Mouse (Mus musculus): ENCODE data around the gene Uba6. TPM values are rescaled to one million over a fixed set of nuclear protein-coding genes. Genes with fewer than 3 reads are reported as not detected.

The Uba6 gene
- polyA plus RNA-seq, 1 experiment from 2014 or later = 12.3 TPM

- Histone ChIP-seq H3K27ac (ENCODE audit: poor library complexity, severe bottlenecking) (no peak overlapping the region), H3K4me3 (no peak overlapping the region), H3K9me3 (replicated peaks) (no peaks in the 10 kb centered on the region), H3K9ac (no peak overlapping the region), H3K36me3 (peaks cover 14% of the 10 kb centered on the region), H3K4me2 (no peak overlapping the region), H3K27me3 (replicated peaks) (no peaks in the 10 kb centered on the region), H3K4me1 (replicated peaks) (0 out of 2 replicates have a peak, but pooled peaks cover 2% of the 10 kb centered on the region)
- 27% methylated on average over 1 of the region's 1 CpGs for WGBS
- no peak for ATAC-seq (ENCODE audit: insufficient number of reproducible peaks, low FRiP score)
These were observed 58.6 kb downstream of the Uba6 start for GRCm38 (mm10) chr5:86113997-86114396.

DNA sequence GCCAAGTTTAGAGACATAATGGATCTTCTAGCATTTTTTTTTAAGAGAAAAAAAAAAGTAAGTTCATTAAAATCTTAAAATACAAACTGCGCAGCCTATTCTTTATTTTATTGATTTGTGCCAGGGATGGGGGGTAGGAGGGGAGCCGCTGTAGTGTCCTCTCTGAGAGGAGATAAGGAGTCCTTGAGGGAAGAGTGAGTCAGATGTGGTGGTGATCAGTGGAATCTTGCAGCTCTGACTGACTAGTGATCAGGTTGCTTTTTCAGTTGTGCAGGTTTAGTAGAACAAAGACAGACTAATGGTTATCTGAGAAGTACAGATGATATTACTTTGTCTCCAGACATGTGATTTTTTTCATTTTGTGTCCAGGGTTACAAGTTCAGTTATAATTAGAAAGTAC is 59.6 kb downstream of the Uba6 start:
- Histone ChIP-seq H3K36me3 (peaks cover 9% of the 10 kb centered on the region), H3K27ac (ENCODE audit: poor library complexity, severe bottlenecking) (no peak overlapping the region), H3K9ac (no peak overlapping the region), H3K4me3 (no peak overlapping the region), H3K4me1 (replicated peaks) (0 out of 2 replicates have a peak, but pooled peaks cover 2% of the 10 kb centered on the region), H3K9me3 (replicated peaks) (no peaks in the 10 kb centered on the region), H3K4me2 (no peak overlapping the region), H3K27me3 (replicated peaks) (no peaks in the 10 kb centered on the region)
- WGBS = 51% methylated on average over 2 of the region's 2 CpGs
- no peak for ATAC-seq (ENCODE audit: insufficient number of reproducible peaks, low FRiP score)

DNA sequence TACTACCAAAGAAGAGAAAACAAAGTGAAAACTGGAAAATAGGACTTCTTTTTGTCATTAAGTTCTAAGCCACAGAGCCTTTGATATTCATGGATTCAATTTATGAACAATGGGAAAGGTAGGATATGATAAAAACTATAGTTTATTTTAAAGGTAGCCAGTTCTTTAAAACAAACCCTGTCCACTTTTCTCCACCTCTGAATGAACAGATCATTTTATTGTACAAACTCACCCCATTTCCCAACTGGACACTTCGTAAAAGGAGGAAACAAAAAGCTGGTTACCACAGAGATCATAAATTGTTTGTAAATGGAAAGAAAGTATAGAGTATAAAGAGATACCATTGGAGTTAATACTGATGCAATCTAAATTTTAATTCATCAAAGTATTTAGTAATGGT is 61.5 kb downstream of the Uba6 start:
- no peak overlapping the region for H3K4me2 ChIP-seq
- 0 out of 2 replicates have a peak, but pooled peaks cover 2% of the 10 kb centered on the region for H3K9me3 ChIP-seq (replicated peaks)
- no peak overlapping the region for H3K27ac ChIP-seq (ENCODE audit: poor library complexity, severe bottlenecking)
- H3K4me3 ChIP-seq = no peak overlapping the region
- H3K9ac ChIP-seq = no peak overlapping the region
- WGBS = 87% methylated on average over 1 of the region's 1 CpGs
- H3K27me3 ChIP-seq (replicated peaks) = no peaks in the 10 kb centered on the region
- 0 out of 2 replicates have a peak, but pooled peaks cover 2% of the 10 kb centered on the region for H3K4me1 ChIP-seq (replicated peaks)
- H3K36me3 ChIP-seq = peaks cover 12% of the 10 kb centered on the region
- no peak for ATAC-seq (ENCODE audit: insufficient number of reproducible peaks, low FRiP score)

GRCm38 (mm10) chr5:86106610-86107009 is 66.0 kb downstream of the Uba6 start:
- no peaks in the 10 kb centered on the region for H3K27me3 ChIP-seq (replicated peaks)
- no peak overlapping the region for H3K4me2 ChIP-seq
- no peak overlapping the region for H3K4me3 ChIP-seq
- H3K4me1 ChIP-seq (replicated peaks) = no peaks in the 10 kb centered on the region
- H3K36me3 ChIP-seq = peaks cover 9% of the 10 kb centered on the region
- H3K27ac ChIP-seq (ENCODE audit: poor library complexity, severe bottlenecking) = no peak overlapping the region
- no peak for ATAC-seq (ENCODE audit: insufficient number of reproducible peaks, low FRiP score)
- H3K9ac ChIP-seq = no peak overlapping the region
- 0 out of 2 replicates have a peak, but pooled peaks cover 2% of the 10 kb centered on the region for H3K9me3 ChIP-seq (replicated peaks)
- 68% methylated on average over 2 of the region's 2 CpGs for WGBS

- 0 out of 2 replicates have a peak, but pooled peaks cover 2% of the 10 kb centered on the region for H3K9me3 ChIP-seq (replicated peaks)
- no peak overlapping the region for H3K27ac ChIP-seq (ENCODE audit: poor library complexity, severe bottlenecking)
- no peaks in the 10 kb centered on the region for H3K27me3 ChIP-seq (replicated peaks)
- ATAC-seq (ENCODE audit: insufficient number of reproducible peaks, low FRiP score) = no peak
- peaks cover 3% of the 10 kb centered on the region for H3K36me3 ChIP-seq
- 0 out of 2 replicates have a peak, but pooled peaks cover 4% of the 10 kb centered on the region for H3K4me1 ChIP-seq (replicated peaks)
- no peak overlapping the region for H3K4me3 ChIP-seq
- H3K4me2 ChIP-seq = no peak overlapping the region
- no peak overlapping the region for H3K9ac ChIP-seq
- WGBS = 96% methylated on average over 2 of the region's 2 CpGs
These were observed 70.4 kb downstream of the Uba6 start for GRCm38 (mm10) chr5:86102176-86102575.

DNA sequence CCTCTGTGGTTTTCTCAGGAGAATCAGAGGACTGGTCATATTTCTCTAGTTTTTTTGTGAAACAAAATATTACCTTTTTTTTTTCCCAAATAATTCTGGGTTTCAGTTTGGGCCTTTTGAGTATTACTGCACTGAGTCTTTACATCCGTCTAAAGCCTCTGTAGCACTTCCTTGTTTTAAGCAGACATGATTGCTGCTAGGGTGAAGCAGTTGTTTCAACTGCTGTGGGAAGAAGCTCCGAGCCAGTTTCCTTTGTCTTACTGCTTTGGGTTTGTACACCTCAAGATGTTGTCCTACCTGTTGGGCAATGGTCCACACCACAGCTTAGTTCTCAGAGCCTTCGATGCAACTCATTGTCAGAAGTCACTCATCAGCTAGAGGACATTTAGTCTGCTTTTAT is 72.0 kb downstream of the Uba6 start:
- H3K36me3 ChIP-seq = no peaks in the 10 kb centered on the region
- H3K9me3 ChIP-seq (replicated peaks) = no peaks in the 10 kb centered on the region
- H3K27ac ChIP-seq (ENCODE audit: poor library complexity, severe bottlenecking) = no peak overlapping the region
- no peaks in the 10 kb centered on the region for H3K27me3 ChIP-seq (replicated peaks)
- no peak overlapping the region for H3K4me3 ChIP-seq
- H3K4me2 ChIP-seq = no peak overlapping the region
- 0 out of 2 replicates have a peak, but pooled peaks cover 4% of the 10 kb centered on the region for H3K4me1 ChIP-seq (replicated peaks)
- ATAC-seq (ENCODE audit: insufficient number of reproducible peaks, low FRiP score) = no peak
- WGBS = 75% methylated on average over 3 of the region's 3 CpGs
- H3K9ac ChIP-seq = no peak overlapping the region

GRCm38 (mm10) chr5:86098988-86099387 is 73.6 kb downstream of the Uba6 start:
- no peak overlapping the region for H3K9ac ChIP-seq
- 0 out of 2 replicates have a peak, but pooled peaks cover 4% of the 10 kb centered on the region for H3K4me1 ChIP-seq (replicated peaks)
- H3K27ac ChIP-seq (ENCODE audit: poor library complexity, severe bottlenecking) = no peak overlapping the region
- H3K4me2 ChIP-seq = no peak overlapping the region
- no peak overlapping the region for H3K4me3 ChIP-seq
- ATAC-seq (ENCODE audit: insufficient number of reproducible peaks, low FRiP score) = no peak
- WGBS = 68% methylated on average over 3 of the region's 3 CpGs
- H3K9me3 ChIP-seq (replicated peaks) = no peaks in the 10 kb centered on the region
- H3K27me3 ChIP-seq (replicated peaks) = no peaks in the 10 kb centered on the region
- no peaks in the 10 kb centered on the region for H3K36me3 ChIP-seq

DNA sequence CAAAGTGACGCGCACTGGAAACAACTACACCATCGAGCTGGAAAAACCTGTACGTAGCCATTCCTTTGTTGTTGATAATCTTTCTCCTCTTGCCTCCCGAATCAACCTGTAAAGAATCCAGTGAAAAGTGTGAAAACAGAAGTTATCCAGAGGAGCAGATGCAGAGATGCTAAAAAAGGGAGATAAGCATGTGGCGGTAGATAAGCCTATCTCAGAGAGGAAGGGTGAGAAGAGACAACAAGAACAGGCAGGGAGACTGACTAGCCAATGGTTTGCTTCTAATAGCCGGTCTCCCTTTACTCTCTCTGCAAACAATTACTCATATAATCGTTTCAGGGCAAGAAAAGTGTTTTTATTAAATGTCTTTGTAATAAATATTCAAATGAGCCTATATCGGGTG is 77.8 kb downstream of the Uba6 start:
- no peak overlapping the region for H3K4me2 ChIP-seq
- no peaks in the 10 kb centered on the region for H3K27me3 ChIP-seq (replicated peaks)
- 0 out of 2 replicates have a peak, but pooled peaks cover 4% of the 10 kb centered on the region for H3K4me1 ChIP-seq (replicated peaks)
- no peak overlapping the region for H3K4me3 ChIP-seq
- no peak for ATAC-seq (ENCODE audit: insufficient number of reproducible peaks, low FRiP score)
- H3K9me3 ChIP-seq (replicated peaks) = no peaks in the 10 kb centered on the region
- H3K36me3 ChIP-seq = no peaks in the 10 kb centered on the region
- no peak overlapping the region for H3K27ac ChIP-seq (ENCODE audit: poor library complexity, severe bottlenecking)
- 33% methylated on average over 9 of the region's 9 CpGs for WGBS
- H3K9ac ChIP-seq = no peak overlapping the region

DNA sequence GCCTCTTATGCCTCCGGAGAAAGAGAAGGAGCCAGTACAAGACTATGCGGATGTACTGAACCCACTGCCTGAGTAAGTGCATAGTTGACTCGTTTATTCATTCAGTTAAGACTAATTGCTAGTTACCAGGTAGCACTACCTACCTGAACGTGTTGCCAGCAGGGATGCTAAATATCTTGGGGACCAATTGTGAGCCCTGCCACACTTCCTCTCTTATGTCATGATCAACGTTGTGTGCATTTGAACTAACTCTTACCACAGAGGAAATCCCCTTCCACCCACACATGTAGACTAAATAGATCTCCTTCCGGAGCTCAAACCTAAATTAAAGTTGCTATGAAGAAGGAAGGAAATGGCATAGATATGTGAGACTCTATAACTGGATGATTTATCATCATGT is 85.9 kb downstream of the Uba6 start:
- H3K4me3 ChIP-seq = no peak overlapping the region
- ATAC-seq (ENCODE audit: insufficient number of reproducible peaks, low FRiP score) = no peak
- H3K27ac ChIP-seq (ENCODE audit: poor library complexity, severe bottlenecking) = no peak overlapping the region
- no peak overlapping the region for H3K4me2 ChIP-seq
- no peaks in the 10 kb centered on the region for H3K9me3 ChIP-seq (replicated peaks)
- 75% methylated on average over 6 of the region's 6 CpGs for WGBS
- no peaks in the 10 kb centered on the region for H3K4me1 ChIP-seq (replicated peaks)
- H3K9ac ChIP-seq = no peak overlapping the region
- no peaks in the 10 kb centered on the region for H3K36me3 ChIP-seq
- H3K27me3 ChIP-seq (replicated peaks) = no peaks in the 10 kb centered on the region

DNA sequence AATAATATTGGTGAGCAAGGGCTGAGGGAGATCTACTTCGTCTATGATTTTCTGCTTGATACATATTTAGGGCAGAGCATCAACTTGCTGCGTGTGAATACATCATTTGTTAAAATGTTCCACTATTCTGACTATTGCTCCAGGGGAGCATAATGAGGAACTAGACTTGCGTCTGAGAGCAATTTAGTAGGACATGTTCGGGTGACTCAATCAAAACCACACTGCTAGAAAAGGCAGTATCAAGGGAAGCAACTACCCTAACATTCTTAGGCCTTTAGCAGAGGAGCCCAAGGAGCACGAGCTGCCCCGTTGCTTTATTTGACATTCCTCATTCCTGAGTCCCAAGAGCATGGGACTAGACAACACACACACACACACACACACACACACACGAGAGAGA is 87.6 kb downstream of the Uba6 start:
- no peak overlapping the region for H3K4me3 ChIP-seq
- 70% methylated on average over 7 of the region's 7 CpGs for WGBS
- H3K4me2 ChIP-seq = no peak overlapping the region
- no peak for ATAC-seq (ENCODE audit: insufficient number of reproducible peaks, low FRiP score)
- H3K9ac ChIP-seq = no peak overlapping the region
- no peak overlapping the region for H3K27ac ChIP-seq (ENCODE audit: poor library complexity, severe bottlenecking)
- no peaks in the 10 kb centered on the region for H3K9me3 ChIP-seq (replicated peaks)
- H3K36me3 ChIP-seq = no peaks in the 10 kb centered on the region
- no peaks in the 10 kb centered on the region for H3K27me3 ChIP-seq (replicated peaks)
- H3K4me1 ChIP-seq (replicated peaks) = no peaks in the 10 kb centered on the region

GRCm38 (mm10) chr5:86083987-86084386 is 88.6 kb downstream of the Uba6 start:
- 84% methylated on average over 6 of the region's 6 CpGs for WGBS
- ATAC-seq (ENCODE audit: insufficient number of reproducible peaks, low FRiP score) = no peak
- no peak overlapping the region for H3K9ac ChIP-seq

GRCm38 (mm10) chr5:86078720-86079334 is 93.8 kb downstream of the Uba6 start:
- no peak overlapping the region for H3K27ac ChIP-seq (ENCODE audit: poor library complexity, severe bottlenecking)
- no peaks in the 10 kb centered on the region for H3K27me3 ChIP-seq (replicated peaks)
- H3K4me3 ChIP-seq = no peak overlapping the region

More at GRCm38 (mm10) chr5:86083987-86084386, 88.6 kb downstream of the Uba6 start:
- Histone ChIP-seq H3K9me3 (replicated peaks) (no peaks in the 10 kb centered on the region), H3K4me3 (no peak overlapping the region), H3K27ac (ENCODE audit: poor library complexity, severe bottlenecking) (no peak overlapping the region), H3K4me1 (replicated peaks) (no peaks in the 10 kb centered on the region), H3K4me2 (no peak overlapping the region), H3K27me3 (replicated peaks) (no peaks in the 10 kb centered on the region), H3K36me3 (no peaks in the 10 kb centered on the region)

More at GRCm38 (mm10) chr5:86078720-86079334, 93.8 kb downstream of the Uba6 start:
- Histone ChIP-seq H3K36me3 (no peaks in the 10 kb centered on the region), H3K4me1 (replicated peaks) (no peaks in the 10 kb centered on the region), H3K9me3 (replicated peaks) (no peaks in the 10 kb centered on the region), H3K4me2 (no peak overlapping the region), H3K9ac (no peak overlapping the region)
- WGBS = 75% methylated on average over 3 of the region's 3 CpGs
- no peak for ATAC-seq (ENCODE audit: insufficient number of reproducible peaks, low FRiP score)
